Mouse (Mus musculus) lung, postnatal 14 days (tissue): Measurements from ENCODE around the gene Ddx19b.
"Not testable (repeated sequence)": the region's sequence is repeated elsewhere in the genome, so short reads cannot be mapped to it uniquely, and the experiment has no call there.

Experiments
- DNase-seq: peaks from one replicate; pipeline ENCODE4 v3.0.0; 2021

Gene Ddx19b

GRCm38 (mm10) chr8:110959906-110960305 lies 71.6 kb downstream of the Ddx19b start:
- no peak for DNase-seq

- no peak for DNase-seq
Measured at GRCm38 (mm10) chr8:110959071-110959780, 72.3 kb downstream of the Ddx19b start.

GRCm38 (mm10) chr8:110958553-110958952 lies 73.0 kb downstream of the Ddx19b start:
- not testable (repeated sequence) for DNase-seq

GRCm38 (mm10) chr8:110958135-110958534 lies 73.4 kb downstream of the Ddx19b start:
- DNase-seq = no peak

- DNase-seq = no peak
Measured at GRCm38 (mm10) chr8:110957471-110957870, 74.1 kb downstream of the Ddx19b start.

- no peak for DNase-seq
Measured at GRCm38 (mm10) chr8:110956619-110957450, 74.7 kb downstream of the Ddx19b start.

GRCm38 (mm10) chr8:110954776-110955175 lies 76.8 kb downstream of the Ddx19b start:
- DNase-seq = no peak
